Mouse (Mus musculus) heart, embryonic 13.5 days (tissue): ENCODE data around the gene Psma1. TPM values are rescaled to one million over a fixed set of nuclear protein-coding genes. Genes with fewer than 3 reads are reported as not detected.

Source experiments
- ATAC-seq: fragments of 200-750 bp; cut with Nextera tagmentation; 2 replicates; pipeline ENCODE4 v1.8.0; 2017; ENCODE audit warnings: moderate TSS enrichment; ENCODE audit not compliant: insufficient number of reproducible peaks, low FRiP score, low TSS enrichment; ENCODE audit errors: extremely low read depth
- H3K27ac ChIP-seq: fragments of 300-500 bp; sonication (generic); replicated peaks from 2 replicates; pipeline ENCODE4 v1.5.1; 2015; ENCODE audit warnings: moderate library complexity, mild to moderate bottlenecking, inconsistent platforms
- H3K27me3 ChIP-seq: fragments of 300-500 bp; sonication (generic); replicated peaks from 2 replicates; pipeline ENCODE4 v1.6.1; 2015; ENCODE audit warnings: mild to moderate bottlenecking, inconsistent platforms
- H3K36me3 ChIP-seq: fragments of 300-500 bp; sonication (generic); 2 replicates; pipeline ENCODE4 v1.6.1; 2015; ENCODE audit warnings: mild to moderate bottlenecking, inconsistent platforms
- H3K4me1 ChIP-seq: fragments of 300-500 bp; sonication (generic); 2 replicates; pipeline ENCODE4 v1.6.1; 2015; ENCODE audit warnings: inconsistent platforms
- H3K4me2 ChIP-seq: fragments of 300-500 bp; sonication (generic); 2 replicates; pipeline ENCODE4 v1.6.1; 2015; ENCODE audit warnings: inconsistent platforms, mild to moderate bottlenecking, moderate library complexity
- H3K4me3 ChIP-seq: fragments of 300-500 bp; sonication (generic); 2 replicates; pipeline ENCODE4 v1.5.1; 2015; ENCODE audit warnings: moderate library complexity, mild to moderate bottlenecking, inconsistent platforms
- H3K9ac ChIP-seq: fragments of 300-500 bp; sonication (generic); 2 replicates; pipeline ENCODE4 v1.6.1; 2015; ENCODE audit warnings: inconsistent platforms, mild to moderate bottlenecking, moderate library complexity
- H3K9me3 ChIP-seq: fragments of 300-500 bp; sonication (generic); 2 replicates; pipeline ENCODE4 v1.6.1; 2016; ENCODE audit warnings: inconsistent platforms
- WGBS: fragments of 180-500 bp; shearing (Covaris S2); methylation state at CpG from one replicate; pipeline ENCODE4 v1.1.7; 2015; ENCODE audit warnings: mixed read lengths; 5-methylcytosine and 5-hydroxymethylcytosine counted together
- polyA plus RNA-seq: library from polyadenylated mRNA; unstranded; fragments of >200 nt; fragmentation: Nextera tagmentation; extraction: Ambion mirVana; gene quantifications from 2 replicates; pipeline ENCODE4 v1.2.1, GENCODE M21; 2015

Gene Psma1
- polyA plus RNA-seq = 327 and 356 TPM in 2 replicates

GRCm38 (mm10) chr7:114276005-114276752 lies at the start of gene Psma1:
TSS of gene Psma1 (minus strand) at chr7:114276118.
- peak within 1 kb of the TSS; percentile 99 for H3K4me3 ChIP-seq
- H3K4me2 ChIP-seq = peak within 1 kb of the TSS; percentile 97
- ATAC-seq = peak; percentile 92
- peaks cover 18% of the 10 kb centered on the region for H3K4me1 ChIP-seq
- under 1% methylated on average over 39 of the region's 39 CpGs for WGBS
- no peaks in the 10 kb centered on the region for H3K27me3 ChIP-seq
- H3K9me3 ChIP-seq = no peaks in the 10 kb centered on the region
- peak within 1 kb of the TSS; percentile 97 for H3K9ac ChIP-seq
- peaks cover 32% of the 10 kb centered on the region for H3K36me3 ChIP-seq
- H3K27ac ChIP-seq = peak within 1 kb of the TSS; percentile 74

GRCm38 (mm10) chr7:114323527-114323926 lies 47.6 kb upstream of the Psma1 start:
- 60% methylated on average over 1 of the region's 1 CpGs for WGBS
- Histone ChIP-seq H3K4me1 (peaks cover 16% of the 10 kb centered on the region), H3K9ac (no peak overlapping the region), H3K4me2 (no peak overlapping the region), H3K27me3 (no peaks in the 10 kb centered on the region), H3K4me3 (no peak overlapping the region), H3K27ac (no peak overlapping the region), H3K9me3 (no peaks in the 10 kb centered on the region), H3K36me3 (no peaks in the 10 kb centered on the region)
- ATAC-seq = no peak

- Histone ChIP-seq H3K9ac (no peak overlapping the region), H3K4me1 (peaks cover 18% of the 10 kb centered on the region), H3K4me3 (no peak overlapping the region), H3K36me3 (no peaks in the 10 kb centered on the region), H3K27ac (peak overlapping the region; percentile 40), H3K27me3 (no peaks in the 10 kb centered on the region), H3K4me2 (no peak overlapping the region), H3K9me3 (no peaks in the 10 kb centered on the region)
- ATAC-seq = no peak; the same call in 1 of the 2 replicates
- 61% methylated on average over 9 of the region's 9 CpGs for WGBS
Measured at GRCm38 (mm10) chr7:114322531-114323441, 46.9 kb upstream of the Psma1 start.

- Histone ChIP-seq H3K27me3 (no peaks in the 10 kb centered on the region), H3K4me2 (no peak overlapping the region), H3K27ac (peak overlapping the region; percentile 20; the same call in 1 of the 2 replicates), H3K9ac (no peak overlapping the region), H3K4me1 (peaks cover 27% of the 10 kb centered on the region), H3K4me3 (no peak overlapping the region), H3K36me3 (no peaks in the 10 kb centered on the region), H3K9me3 (no peaks in the 10 kb centered on the region)
- WGBS = 60% methylated on average over 5 of the region's 5 CpGs
- ATAC-seq = no peak
Measured at GRCm38 (mm10) chr7:114321694-114322372, 45.9 kb upstream of the Psma1 start.

GRCm38 (mm10) chr7:114317896-114318295 lies 42.0 kb upstream of the Psma1 start:
- ATAC-seq = no peak
- Histone ChIP-seq H3K9ac (no peak overlapping the region), H3K4me2 (no peak overlapping the region), H3K4me3 (no peak overlapping the region), H3K36me3 (no peaks in the 10 kb centered on the region), H3K4me1 (peaks cover 23% of the 10 kb centered on the region), H3K27me3 (no peaks in the 10 kb centered on the region), H3K27ac (peak overlapping the region; percentile 69), H3K9me3 (no peaks in the 10 kb centered on the region)
- 77% methylated on average over 4 of the region's 4 CpGs for whole genome bisulfite sequencing

GRCm38 (mm10) chr7:114317389-114317792 lies 41.5 kb upstream of the Psma1 start:
- peaks cover 22% of the 10 kb centered on the region for H3K4me1 ChIP-seq
- H3K36me3 ChIP-seq = no peaks in the 10 kb centered on the region
- 28% methylated on average over 5 of the region's 5 CpGs for WGBS
- H3K4me3 ChIP-seq = no peak overlapping the region
- peak overlapping the region; percentile 69 for H3K27ac ChIP-seq
- no peak for ATAC-seq
- 0 out of 2 replicates have a peak overlapping the region, but pooled peaks have one; percentile 6 for H3K9ac ChIP-seq
- no peaks in the 10 kb centered on the region for H3K27me3 ChIP-seq
- no peaks in the 10 kb centered on the region for H3K9me3 ChIP-seq
- H3K4me2 ChIP-seq = no peak overlapping the region

GRCm38 (mm10) chr7:114316361-114316871 lies 40.5 kb upstream of the Psma1 start:
- no peak overlapping the region for H3K9ac ChIP-seq
- WGBS = 69% methylated on average over 5 of the region's 5 CpGs
- H3K27ac ChIP-seq = 0 out of 2 replicates have a peak overlapping the region, but pooled peaks have one; percentile 69
- H3K36me3 ChIP-seq = no peaks in the 10 kb centered on the region
- H3K4me3 ChIP-seq = no peak overlapping the region
- H3K4me1 ChIP-seq = peaks cover 19% of the 10 kb centered on the region
- no peaks in the 10 kb centered on the region for H3K27me3 ChIP-seq
- H3K4me2 ChIP-seq = no peak overlapping the region
- H3K9me3 ChIP-seq = no peaks in the 10 kb centered on the region
- ATAC-seq = no peak

- WGBS = 31% methylated on average over 5 of the region's 5 CpGs
- ATAC-seq = peak; percentile 74; the same call in 1 of the 2 replicates
- H3K27me3 ChIP-seq = no peaks in the 10 kb centered on the region
- no peak overlapping the region for H3K4me3 ChIP-seq
- no peaks in the 10 kb centered on the region for H3K9me3 ChIP-seq
- no peaks in the 10 kb centered on the region for H3K36me3 ChIP-seq
- H3K4me1 ChIP-seq = peaks cover 14% of the 10 kb centered on the region
- no peak overlapping the region for H3K9ac ChIP-seq
- H3K4me2 ChIP-seq = peak overlapping the region; percentile 29
- peak overlapping the region; percentile 26 for H3K27ac ChIP-seq
Measured at GRCm38 (mm10) chr7:114311209-114311608, 35.3 kb upstream of the Psma1 start.

GRCm38 (mm10) chr7:114309020-114309419 lies 33.1 kb upstream of the Psma1 start:
- Histone ChIP-seq H3K9me3 (no peaks in the 10 kb centered on the region), H3K36me3 (no peaks in the 10 kb centered on the region), H3K27ac (no peak overlapping the region), H3K4me2 (no peak overlapping the region), H3K4me1 (peaks cover 14% of the 10 kb centered on the region), H3K4me3 (no peak overlapping the region), H3K9ac (no peak overlapping the region), H3K27me3 (no peaks in the 10 kb centered on the region)
- no peak for ATAC-seq
- 49% methylated on average over 4 of the region's 4 CpGs for WGBS

- no peak for ATAC-seq
- H3K36me3 ChIP-seq = no peaks in the 10 kb centered on the region
- H3K4me3 ChIP-seq = no peak overlapping the region
- H3K4me2 ChIP-seq = no peak overlapping the region
- peak overlapping the region; percentile 36; the same call in 1 of the 2 replicates for H3K27ac ChIP-seq
- H3K9ac ChIP-seq = no peak overlapping the region
- no peaks in the 10 kb centered on the region for H3K9me3 ChIP-seq
- peaks cover 7% of the 10 kb centered on the region for H3K4me1 ChIP-seq
- H3K27me3 ChIP-seq = no peaks in the 10 kb centered on the region
- WGBS = 23% methylated on average over 4 of the region's 4 CpGs
Measured at GRCm38 (mm10) chr7:114301293-114301782, 25.4 kb upstream of the Psma1 start.
